Mouse (Mus musculus) kidney, adult 9 months (tissue): ENCODE data around the gene Wdr18.

Experiments used
- DNase-seq: peaks from one replicate; pipeline ENCODE4 v3.0.0; 2022

Gene Wdr18

DNA sequence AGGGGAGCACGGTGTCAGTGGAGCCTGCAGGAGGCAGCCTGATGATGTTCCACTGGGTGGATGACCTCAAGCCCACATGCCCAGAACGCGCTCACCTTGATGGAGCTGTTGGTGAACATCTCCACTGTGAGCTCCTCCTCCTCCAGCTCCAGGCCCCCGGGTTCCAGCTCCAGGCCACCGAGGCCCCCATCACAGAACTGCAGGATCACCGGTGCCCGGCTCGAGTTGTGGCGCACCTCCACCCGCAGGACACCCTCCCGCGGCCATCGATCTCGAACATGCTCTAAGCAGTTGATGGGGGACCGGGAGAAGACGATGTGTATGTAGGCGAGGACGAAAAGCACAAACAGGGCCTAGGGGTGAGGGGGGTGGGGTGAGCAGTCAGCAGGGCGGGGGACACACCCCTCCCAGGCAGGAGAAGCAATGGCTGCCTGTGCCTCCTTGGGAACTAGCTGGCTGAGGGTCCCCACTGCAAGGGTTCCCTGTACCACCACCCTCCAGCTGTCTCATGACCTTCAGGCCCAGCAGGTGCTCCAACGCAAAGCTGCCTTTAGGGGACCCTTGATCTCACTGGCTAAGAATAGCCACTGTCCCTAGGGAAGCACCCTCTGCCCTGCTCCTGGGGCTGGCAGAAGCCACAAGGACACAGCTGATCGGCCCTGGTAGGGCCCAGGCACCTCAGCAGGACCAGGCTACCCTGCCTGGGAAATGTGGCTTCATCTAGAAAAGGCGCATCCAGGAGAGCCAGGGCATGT lies 19.6 kb downstream of the Wdr18 start:
- no peak for DNase-seq

DNA sequence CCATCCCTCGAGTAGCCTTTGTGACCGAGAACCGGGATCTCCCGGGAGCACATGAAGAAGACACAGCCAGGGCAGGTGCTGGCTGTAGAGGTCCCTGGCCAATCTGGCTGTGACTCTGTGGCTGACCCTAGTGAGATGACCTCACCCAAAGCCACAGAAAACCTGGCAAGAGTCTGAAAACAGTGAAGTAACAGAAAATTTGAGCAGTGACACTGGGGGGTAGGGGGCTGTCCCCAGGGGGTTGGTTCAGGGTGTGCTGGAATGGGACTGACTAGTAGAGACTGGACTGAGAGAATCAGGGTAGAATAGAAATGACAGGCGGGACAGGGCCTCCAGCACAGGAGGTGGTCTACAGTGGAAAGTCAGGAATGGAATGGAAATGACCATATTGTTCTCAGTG lies 23.3 kb downstream of the Wdr18 start:
- no peak for DNase-seq

DNA sequence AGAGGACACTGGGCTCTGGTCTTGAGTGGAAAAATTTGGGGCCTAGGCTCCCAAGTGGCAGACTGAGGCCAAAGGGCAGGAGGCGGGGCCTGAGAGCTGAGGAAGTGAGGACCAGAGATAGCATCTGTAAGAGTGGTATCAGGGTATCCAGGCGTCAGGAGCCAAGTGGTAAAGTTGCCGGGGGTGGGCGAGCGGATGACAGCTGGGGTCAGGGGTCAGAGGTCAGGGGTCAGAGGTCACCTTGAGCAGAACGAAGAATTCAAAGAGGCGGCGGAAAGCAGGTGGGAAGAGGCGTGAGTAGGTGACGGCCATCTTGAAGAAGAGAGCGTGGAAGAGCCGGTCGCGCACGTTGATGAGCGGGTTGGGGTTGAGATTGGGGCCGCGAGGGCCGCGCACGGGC lies 23.7 kb downstream of the Wdr18 start:
- DNase-seq = peak; percentile 90

DNA sequence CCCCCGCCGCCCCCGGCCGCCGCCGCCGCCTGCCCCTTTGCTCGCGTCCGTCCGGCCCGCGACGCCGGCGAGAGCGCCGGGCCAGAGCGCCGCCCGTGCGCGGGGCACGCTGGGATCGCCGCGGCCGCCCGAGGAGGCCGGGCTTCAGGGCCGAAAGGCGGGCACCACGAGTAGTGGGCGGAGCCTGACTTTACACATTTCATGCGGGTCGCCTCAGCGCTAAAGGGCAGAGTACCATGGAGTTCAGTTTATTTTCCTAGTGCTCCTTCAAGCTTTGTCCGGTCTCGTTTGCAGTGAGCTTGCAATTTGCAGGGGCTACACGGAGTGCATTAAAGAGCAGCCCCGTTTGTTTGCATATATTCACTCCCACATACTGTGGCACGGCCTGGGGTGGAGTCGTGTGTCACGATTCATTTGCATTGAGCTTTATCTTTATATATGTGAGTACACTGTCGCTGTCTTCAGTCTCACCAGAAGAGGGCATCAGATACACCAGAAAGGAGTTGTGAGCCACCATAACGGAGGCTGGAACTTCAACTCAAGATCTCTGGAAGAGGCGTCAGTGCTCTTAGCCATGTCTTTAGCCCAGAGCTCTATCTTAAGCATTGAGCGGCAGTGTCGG lies 24.4 kb downstream of the Wdr18 start, which contains the start of gene Tmem259:
Tmem259 (minus strand) TSS at position 136 of the 622 bp plus-strand sequence.
- DNase-seq = peak; percentile 93

DNA sequence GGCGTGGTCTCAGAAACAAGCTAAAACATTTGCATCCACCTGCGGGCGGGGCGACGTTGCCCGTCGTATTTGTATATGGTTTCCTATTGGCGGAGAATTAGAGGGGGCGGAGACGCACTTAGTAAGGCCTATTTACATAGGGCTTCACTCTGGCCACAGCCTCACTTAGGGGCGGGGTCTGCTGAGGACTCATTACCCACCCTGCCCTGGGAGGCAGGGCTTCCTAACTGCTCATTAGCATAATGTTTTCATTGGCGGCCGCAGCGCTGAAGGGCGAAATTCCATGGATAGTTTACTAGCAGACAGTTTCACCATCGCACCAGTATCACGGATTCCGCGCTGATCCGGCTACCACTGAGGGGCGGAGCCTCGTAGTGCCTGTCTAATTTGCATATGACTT lies 24.9 kb downstream of the Wdr18 start:
- DNase-seq = peak; percentile 100

DNA sequence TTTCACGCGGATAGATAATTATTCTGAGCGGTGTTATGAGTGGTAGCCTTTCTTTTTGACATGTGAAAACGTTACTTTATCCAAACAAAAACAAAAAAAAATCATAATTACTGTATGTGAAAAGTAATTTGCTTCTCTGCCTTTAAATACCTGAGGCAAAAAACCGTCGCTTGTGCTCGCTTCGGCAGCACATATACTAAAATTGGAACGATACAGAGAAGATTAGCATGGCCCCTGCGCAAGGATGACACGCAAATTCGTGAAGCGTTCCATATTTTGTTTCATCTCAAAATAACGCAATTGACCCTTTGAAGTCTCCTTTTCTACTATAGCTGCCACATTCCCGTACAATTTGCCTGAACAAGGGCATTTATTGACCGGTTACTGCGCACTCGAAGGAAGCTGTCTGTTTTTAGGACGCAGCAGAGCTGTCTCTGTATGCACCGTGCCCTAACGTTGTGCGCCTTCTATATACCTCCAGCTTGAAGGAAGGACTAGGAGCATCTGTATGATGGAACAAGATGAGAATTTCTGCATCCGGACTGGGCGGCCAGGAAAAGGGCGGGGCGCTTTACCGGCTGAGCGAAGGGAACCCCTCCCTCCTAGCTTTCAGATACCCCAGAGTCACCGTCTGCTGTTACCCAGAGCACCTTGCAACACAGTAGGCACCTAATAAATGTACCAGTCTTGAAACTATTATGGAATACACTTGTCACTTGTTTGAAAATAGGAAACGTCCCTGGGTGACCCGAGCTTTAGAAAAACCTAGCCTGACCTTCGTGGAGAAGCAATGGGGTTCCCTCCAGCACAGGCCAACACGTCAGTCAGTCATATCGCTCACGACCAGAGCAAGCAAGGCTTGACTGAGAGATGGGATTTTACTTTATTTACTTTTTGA lies 25.6 kb downstream of the Wdr18 start:
- DNase-seq = peak; percentile 74

DNA sequence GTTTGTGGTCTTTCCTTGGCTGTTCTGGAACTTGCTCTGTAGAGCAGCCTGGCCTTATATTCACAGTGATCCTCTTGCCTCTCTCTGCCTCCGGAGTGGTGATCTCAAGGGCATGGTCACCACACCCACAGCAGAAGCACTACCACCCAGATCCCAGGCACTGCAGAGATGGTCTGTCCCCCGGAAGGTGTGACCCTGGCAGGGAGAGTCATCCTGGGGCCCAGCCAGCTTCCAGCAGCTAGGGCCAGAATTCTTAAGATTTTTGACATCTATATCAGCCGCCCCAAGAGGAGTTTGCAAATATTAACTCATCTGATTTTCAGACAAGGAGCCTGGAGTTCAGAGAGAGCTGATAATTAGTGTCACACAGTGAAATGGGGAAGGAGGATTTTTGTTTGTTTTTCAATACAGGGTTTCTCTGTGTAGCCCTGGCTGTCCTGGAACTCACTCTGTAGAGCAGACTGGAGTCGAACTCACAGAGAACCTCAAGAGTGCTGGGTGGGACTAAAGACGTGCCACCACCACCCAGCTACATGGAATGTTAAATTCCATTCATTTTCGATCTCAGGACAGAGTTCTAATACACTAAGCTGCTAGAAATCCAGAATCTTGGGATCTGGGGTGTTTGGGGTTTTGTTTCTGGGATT lies 26.4 kb downstream of the Wdr18 start:
- DNase-seq = peak; percentile 46

DNA sequence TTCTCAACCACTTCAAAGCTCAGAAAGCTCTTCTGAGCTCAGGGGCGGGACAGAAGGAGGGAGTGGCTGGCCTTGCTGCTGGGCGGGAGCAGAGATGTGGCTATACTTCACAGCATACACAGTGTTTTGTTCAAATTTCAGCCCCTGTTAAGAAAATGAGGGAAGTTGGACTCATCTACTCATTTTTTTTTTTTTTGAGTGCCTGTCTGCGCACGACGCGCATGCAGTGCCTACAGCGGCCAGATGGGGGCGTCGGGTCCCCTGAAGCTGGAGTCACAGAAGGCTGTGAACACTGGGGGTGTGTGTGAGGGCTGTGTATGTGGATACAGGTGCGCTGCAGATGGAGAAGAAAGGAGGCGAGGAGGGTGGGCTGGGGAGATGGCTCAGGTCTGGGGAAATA lies 27.0 kb downstream of the Wdr18 start:
- DNase-seq = peak; percentile 91

DNA sequence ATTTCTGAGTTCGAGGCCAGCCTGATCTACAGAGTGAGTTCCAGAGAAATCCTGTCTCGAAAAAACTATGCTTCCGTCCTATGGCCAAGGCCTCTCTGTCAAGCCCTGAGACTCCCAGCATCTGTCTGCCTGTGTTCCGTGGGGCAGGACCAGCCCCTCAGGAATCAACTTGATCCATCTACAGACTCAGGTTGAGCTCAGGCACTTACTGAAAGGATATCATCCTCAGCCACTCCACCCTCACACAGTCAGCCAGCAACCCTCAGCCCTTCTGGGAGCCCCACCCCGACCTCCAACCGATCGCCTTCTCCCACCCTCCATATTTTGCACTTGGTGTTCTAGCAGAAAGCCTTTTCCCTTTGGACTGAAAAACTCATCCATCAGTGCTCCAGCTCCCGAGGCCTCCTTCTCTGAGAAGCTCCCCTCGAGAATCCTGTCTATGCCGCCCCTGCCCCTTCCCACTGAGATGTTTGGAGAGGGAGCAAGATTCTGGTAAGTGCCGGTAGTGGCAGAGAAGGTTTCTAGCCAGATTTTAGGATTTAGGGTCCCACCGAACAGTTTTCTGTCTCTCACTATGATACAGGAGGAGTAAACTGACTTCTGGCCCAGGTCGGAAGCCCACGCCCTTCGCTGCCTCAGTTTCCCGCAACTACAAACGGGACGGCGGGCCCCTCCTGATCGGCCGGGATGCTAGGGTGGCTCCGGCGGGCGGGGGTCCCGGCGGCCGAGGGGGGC lies 28.0 kb downstream of the Wdr18 start:
- DNase-seq = no peak

DNA sequence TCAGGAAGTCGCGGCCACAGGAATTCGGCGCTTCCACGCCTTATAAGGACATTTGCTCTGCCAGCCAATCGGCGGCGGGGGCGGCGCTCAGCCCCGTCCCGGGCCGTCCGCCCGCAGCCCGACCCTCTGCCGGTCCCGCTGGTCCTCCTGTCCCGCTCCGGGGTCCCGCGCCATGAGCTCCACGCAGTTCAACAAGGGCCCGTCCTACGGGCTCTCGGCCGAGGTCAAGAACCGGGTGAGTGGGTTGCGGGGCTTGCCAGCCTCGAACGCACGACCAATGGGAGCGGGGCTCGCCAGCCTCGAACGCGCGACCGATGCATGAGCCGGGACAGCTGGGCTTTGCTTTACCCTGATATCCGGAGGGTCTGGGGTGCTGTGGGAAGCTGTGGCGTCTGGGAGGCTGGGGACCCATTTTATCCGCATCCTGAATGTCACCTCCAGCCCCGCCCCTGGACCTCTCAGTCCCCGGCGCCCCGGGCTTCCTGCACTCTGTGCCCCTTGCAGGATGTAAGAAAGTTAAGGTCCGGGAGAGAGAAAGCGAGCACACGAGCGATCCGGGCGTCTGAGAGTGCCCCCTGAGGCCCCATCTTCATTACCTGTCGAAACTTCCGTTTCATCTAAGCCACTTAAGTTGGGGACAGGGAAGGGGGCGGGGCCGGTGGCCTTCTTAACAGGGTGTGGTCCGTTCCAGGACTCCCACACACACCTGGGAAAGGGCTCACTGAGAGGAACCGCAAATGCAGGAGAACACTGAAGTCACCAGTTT lies 28.7 kb downstream of the Wdr18 start, which contains the start of gene Cnn2:
Cnn2 (plus strand) TSS at position 79 of the 766 bp plus-strand sequence.
- peak; percentile 61 for DNase-seq

DNA sequence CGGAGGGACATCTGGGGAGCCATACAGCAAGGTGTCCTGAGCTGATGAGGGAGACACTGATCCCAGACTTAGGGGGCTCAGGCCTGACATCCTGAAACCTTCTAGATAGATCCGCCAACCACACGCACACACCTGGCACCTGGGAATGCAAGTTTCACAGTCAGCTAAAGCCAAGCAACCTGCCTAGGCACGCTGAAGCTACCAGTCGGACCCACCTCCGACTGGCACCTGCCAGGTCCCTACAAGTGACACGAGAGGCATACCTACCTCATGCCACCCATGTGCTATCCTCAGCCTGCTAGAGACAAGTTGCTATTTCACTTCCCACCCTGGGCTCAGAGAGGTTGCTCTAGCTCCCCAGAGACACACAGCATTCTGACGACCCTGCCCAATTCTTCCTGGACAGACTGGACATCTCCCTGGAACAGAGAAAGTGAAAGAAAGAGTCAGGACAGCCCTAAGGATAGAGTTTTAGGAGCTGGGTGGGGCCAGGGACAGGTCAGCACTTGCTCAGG lies 29.4 kb downstream of the Wdr18 start:
- DNase-seq = no peak

DNA sequence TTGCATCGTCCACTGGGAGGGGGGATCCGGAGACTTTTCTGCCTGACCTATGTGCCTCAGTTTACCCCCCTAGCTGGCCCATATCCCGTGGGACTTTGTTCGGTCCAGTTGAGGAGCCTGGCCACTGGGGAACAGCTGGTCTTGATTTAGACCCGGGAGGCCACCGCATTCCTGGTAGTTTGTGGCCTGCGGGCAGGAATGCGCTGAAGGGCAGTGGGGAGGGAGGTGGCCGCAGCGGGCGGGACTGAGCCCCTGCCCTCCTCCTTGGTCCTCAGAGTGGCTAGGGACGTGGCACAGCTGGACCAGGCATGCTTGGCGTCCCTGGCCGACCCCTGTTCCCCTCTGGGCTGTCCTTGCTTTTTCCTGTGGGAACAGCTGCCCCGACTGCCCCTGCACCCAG lies 29.9 kb downstream of the Wdr18 start:
- DNase-seq = no peak

DNA sequence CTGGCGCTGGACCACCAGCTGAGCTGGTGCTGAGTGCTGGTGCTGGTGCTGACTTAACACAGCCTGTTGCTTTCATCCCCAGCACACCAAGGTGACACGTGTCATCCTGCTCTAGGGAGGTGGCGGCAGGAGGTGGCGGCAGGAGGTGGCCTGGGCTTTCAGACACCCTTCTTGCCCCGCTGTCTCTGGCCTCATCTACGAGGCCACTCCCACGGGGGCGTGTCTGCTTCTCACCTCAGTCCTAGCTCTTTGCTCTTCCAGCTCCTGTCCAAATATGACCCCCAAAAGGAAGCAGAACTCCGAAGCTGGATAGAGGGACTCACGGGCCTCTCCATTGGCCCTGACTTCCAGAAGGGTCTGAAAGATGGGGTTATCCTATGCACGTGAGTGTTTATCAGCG lies 31.1 kb downstream of the Wdr18 start:
- no peak for DNase-seq

DNA sequence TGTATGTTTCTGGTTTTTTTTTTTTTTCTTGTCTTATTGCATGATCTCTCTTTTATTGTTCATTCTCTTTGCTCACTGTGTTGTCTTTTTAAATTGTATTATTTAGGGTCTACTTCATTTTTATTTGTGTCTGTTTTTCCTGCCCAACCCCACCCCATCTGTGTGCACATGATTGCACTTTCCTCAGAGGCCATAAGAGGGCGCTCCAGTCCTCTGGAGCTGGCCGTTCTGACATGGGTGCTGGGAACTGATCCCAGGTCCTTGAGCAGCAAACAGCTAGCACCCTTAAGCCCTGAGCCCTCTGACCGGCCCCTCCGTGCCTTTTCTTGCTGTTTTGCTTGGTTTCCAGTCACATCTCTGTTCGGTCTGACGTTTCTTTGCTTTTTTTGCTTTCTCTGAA lies 31.6 kb downstream of the Wdr18 start:
- no peak for DNase-seq

DNA sequence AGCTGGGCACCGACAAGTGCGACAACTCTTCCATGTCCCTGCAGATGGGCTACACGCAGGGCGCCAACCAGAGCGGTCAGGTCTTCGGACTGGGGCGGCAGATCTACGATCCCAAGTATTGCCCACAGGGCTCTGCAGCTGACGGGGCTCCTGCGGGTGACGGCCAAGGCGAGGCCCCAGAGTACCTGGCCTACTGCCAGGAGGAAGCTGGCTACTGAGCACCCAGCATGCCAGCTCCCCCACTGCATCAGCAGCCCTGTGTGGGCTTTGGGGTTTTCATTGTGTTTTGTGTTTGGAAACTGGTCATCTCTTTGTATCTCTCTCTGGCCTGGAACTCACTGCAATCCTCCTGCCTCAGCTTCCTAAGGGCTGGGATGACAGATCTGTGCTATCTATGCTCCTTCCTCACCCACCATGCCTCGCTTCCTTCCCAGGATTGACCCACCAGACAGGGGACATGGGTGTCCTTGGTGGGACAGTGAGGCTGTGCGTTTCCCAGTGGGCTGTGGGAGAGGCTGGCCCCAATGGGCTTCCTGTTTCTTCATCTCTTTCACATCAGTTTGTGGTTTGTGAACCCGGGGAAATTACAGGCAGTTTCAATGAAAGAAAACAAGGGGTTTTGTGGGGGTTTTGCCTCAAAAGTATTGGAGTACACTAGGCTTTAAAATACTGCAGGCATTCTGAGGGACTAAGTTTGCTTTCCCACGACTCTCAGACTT lies 34.6 kb downstream of the Wdr18 start:
- DNase-seq = no peak

DNA sequence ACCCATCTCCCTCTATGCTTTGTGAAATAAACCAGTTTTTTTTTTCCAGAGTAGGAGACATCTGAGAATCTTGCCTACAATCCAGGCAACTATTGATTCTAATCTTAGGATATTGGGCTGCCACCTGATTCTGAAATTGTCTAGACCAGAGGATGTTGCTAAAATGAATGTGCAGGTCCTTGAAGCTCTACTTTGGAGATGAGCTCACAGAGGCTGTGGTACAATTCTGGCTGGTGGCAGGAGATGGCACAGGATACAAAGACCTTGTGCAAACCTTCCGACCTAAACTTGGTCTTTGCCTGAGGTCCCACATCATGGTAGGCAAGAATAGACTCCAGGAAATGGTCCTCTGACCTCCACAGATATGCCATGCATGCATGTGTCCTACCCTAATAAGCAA lies 35.7 kb downstream of the Wdr18 start:
- no peak for DNase-seq

DNA sequence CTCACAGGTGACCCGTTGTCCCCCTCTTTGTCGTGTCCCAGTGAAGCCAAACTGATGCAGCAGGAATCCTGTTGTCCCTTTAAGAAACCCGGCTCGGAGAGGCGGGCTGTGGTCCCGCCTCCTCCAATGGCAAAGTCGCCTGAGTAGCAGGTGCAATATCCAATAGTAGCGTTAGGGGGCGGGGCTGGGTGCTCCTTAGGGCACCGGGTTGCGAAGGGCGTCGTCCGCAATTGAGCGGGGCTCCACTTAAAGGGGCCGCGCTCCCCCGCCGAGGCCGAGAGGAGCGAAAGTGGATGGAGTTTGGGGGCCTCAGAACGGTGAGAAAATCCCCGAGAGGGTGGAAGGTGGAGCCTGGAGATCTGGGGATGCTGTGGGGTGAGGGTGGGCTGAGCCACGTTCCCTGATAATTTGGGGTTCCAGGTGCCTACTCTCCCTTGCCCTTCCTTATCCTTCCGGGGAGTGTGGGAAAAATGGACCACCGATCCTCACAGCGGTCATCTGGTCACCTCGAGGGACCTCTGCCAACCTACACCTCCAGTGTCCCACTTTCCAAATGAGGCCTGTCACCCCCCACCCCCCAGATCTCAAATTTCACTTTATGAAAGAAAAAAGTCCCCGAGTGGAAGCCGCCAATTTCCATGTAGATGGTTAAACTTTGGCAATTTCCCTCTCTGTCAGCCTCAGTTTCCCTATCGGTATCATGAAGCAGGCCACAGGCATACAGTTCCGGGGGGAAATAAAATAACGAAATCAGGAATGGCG lies 36.5 kb downstream of the Wdr18 start, which contains the start of gene Abca7:
Abca7 (plus strand) TSS at position 223 of the 762 bp plus-strand sequence.
- DNase-seq = peak; percentile 97

DNA sequence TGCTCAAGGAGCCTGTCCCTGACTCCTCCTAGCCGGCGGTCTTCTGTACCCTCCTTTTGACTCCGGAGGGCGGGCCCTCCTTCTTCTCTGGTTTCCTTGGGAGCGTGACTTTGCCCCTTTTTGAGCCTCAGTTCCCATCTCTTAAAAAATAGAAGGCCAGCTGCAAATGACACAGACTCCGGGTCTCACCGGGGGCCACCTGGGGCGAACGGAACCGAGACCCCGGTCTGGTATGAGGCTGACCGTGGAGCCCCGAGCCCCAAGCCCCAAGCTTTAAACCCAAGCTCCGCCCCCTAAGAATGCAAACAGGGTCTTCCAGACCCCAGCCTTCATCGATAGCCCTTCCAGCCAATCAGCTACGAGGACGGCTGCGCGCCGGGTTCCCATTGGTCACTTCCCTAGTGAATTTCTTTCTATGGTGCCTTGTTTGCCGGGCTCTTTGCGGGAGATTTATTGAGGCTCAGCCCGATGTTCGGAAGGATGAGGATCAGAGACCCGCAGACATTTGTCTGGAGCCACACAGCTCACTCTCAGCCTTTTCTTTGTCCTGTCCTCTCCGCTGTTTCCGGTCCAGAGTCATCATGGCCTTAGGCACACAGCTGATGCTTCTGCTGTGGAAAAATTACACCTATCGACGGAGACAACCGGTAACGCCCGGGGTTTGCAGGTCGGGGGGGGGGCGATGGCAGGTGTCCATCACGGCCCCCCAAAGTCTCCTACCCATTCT lies 37.2 kb downstream of the Wdr18 start:
- peak; percentile 52 for DNase-seq

DNA sequence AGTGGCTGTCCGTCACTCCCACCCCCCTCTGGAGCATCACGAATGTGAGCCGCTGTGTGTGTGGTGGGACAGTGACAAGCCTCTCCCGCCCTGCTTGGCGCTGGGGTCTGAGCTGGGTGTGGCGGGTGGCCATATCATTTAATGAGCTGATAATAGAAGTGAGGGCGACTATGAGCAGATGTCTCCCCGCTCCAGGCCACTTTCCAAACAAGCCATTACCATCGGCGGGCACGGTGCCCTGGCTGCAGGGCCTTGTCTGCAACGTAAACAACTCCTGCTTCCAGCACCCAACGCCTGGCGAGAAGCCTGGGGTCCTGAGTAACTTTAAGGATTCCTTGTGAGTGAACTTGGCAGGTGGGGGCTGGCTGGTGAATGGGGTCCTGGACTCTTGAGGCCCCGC lies 37.9 kb downstream of the Wdr18 start:
- no peak for DNase-seq
